Mouse (Mus musculus) heart, embryonic 16.5 days (tissue): ENCODE measurements around the gene Eif2b2. TPM values are rescaled to one million over a fixed set of nuclear protein-coding genes. Genes with fewer than 3 reads are reported as not detected.
A peak's percentile ranks its signal among the peaks of the same experiment; 100 is the strongest.

Experiments used
- ATAC-seq: fragments of 200-750 bp; cut with Nextera tagmentation; replicated peaks from 2 replicates; pipeline ENCODE4 v1.8.0; 2017; ENCODE audit warnings: moderate number of reproducible peaks; ENCODE audit not compliant: insufficient read depth, low FRiP score; ENCODE audit errors: extremely low read depth
- H3K27ac ChIP-seq: fragments of 300-500 bp; sonication (generic); 2 replicates; pipeline ENCODE4 v1.5.1; 2014; ENCODE audit warnings: mild to moderate bottlenecking, low read length, control low read depth, moderate library complexity
- H3K27me3 ChIP-seq: fragments of 300-500 bp; sonication (generic); 2 replicates; pipeline ENCODE4 v1.6.1; 2014; ENCODE audit warnings: low read length, mixed read lengths; ENCODE audit not compliant: control insufficient read depth, insufficient read depth
- H3K36me3 ChIP-seq: fragments of 300-500 bp; sonication (generic); 2 replicates; pipeline ENCODE4 v1.6.1; 2014; ENCODE audit not compliant: control insufficient read depth, insufficient read depth
- H3K4me1 ChIP-seq: fragments of 300-500 bp; sonication (generic); 2 replicates; pipeline ENCODE4 v1.6.1; 2014; ENCODE audit warnings: low read length, mixed read lengths; ENCODE audit not compliant: control insufficient read depth, insufficient read depth
- H3K4me2 ChIP-seq: fragments of 300-500 bp; sonication (generic); 2 replicates; pipeline ENCODE4 v1.6.1; 2014; ENCODE audit warnings: low read depth, mild to moderate bottlenecking, control low read depth, low read length
- H3K4me3 ChIP-seq: fragments of 300-500 bp; sonication (generic); 2 replicates; pipeline ENCODE4 v1.5.1; 2014; ENCODE audit warnings: mild to moderate bottlenecking, control low read depth, low read length
- H3K9ac ChIP-seq: fragments of 300-500 bp; sonication (generic); 2 replicates; pipeline ENCODE4 v1.6.1; 2014; ENCODE audit warnings: low read length, control low read depth
- H3K9me3 ChIP-seq: fragments of 300-500 bp; sonication (generic); replicated peaks from 2 replicates; pipeline ENCODE4 v1.6.1; 2016; ENCODE audit warnings: low read length; ENCODE audit not compliant: control insufficient read depth
- WGBS: fragments of 180-500 bp; shearing (Covaris S2); extraction: QIAGEN DNeasy Blood & Tissue Kit; methylation state at CpG from one replicate; pipeline ENCODE4 v1.1.7; 2014; 5-methylcytosine and 5-hydroxymethylcytosine counted together
- polyA plus RNA-seq: library from polyadenylated mRNA; unstranded; fragments of >200 nt; fragmentation: Nextera tagmentation; extraction: Ambion mirVana; gene quantifications from 2 replicates; pipeline ENCODE4 v1.2.1, GENCODE M21; 2015

The Eif2b2 gene
- polyA plus RNA-seq = 57.6 and 68.6 TPM in 2 replicates

- no peaks in the 10 kb centered on the region for H3K27me3 ChIP-seq
- peak within 1 kb of the TSS; percentile 78 for H3K27ac ChIP-seq
- ATAC-seq = peak; percentile 100
- no peaks in the 10 kb centered on the region for H3K9me3 ChIP-seq
- peak within 1 kb of the TSS; percentile 90 for H3K4me2 ChIP-seq
- peaks cover 16% of the 10 kb centered on the region for H3K4me1 ChIP-seq
- H3K4me3 ChIP-seq = peak within 1 kb of the TSS; percentile 94
- H3K9ac ChIP-seq = peak within 1 kb of the TSS; percentile 84
- H3K36me3 ChIP-seq = peaks cover 22% of the 10 kb centered on the region
- under 1% methylated on average over 54 of the region's 54 CpGs for WGBS
These were observed at the start of gene Eif2b2 for GRCm38 (mm10) chr12:85219236-85219904. Gene Eif2b2, plus strand, starts transcription at chr12:85219481.

GRCm38 (mm10) chr12:85169877-85170276 lies 49.4 kb upstream of the Eif2b2 start:
- WGBS = 60% methylated on average over 3 of the region's 3 CpGs
- Histone ChIP-seq H3K9ac (no peak overlapping the region), H3K27ac (no peak overlapping the region), H3K4me2 (peak overlapping the region; percentile 52), H3K27me3 (no peaks in the 10 kb centered on the region), H3K9me3 (no peaks in the 10 kb centered on the region), H3K36me3 (0 out of 2 replicates have a peak, but pooled peaks cover 2% of the 10 kb centered on the region), H3K4me3 (no peak overlapping the region), H3K4me1 (peaks cover 24% of the 10 kb centered on the region)
- no peak for ATAC-seq

- Histone ChIP-seq H3K27me3 (no peaks in the 10 kb centered on the region), H3K27ac (no peak overlapping the region), H3K9me3 (no peaks in the 10 kb centered on the region), H3K4me2 (no peak overlapping the region), H3K4me1 (peaks cover 29% of the 10 kb centered on the region), H3K9ac (no peak overlapping the region), H3K4me3 (no peak overlapping the region), H3K36me3 (0 out of 2 replicates have a peak, but pooled peaks cover 2% of the 10 kb centered on the region)
- WGBS = 72% methylated on average over 11 of the region's 11 CpGs
- peak; percentile 21; the same call in 1 of the 2 replicates for ATAC-seq
These were observed 48.9 kb upstream of the Eif2b2 start for GRCm38 (mm10) chr12:85170284-85170947.

GRCm38 (mm10) chr12:85170948-85171307 lies 48.4 kb upstream of the Eif2b2 start:
- Histone ChIP-seq H3K4me1 (peaks cover 34% of the 10 kb centered on the region), H3K9me3 (no peaks in the 10 kb centered on the region), H3K27ac (no peak overlapping the region), H3K9ac (no peak overlapping the region), H3K4me2 (no peak overlapping the region), H3K27me3 (no peaks in the 10 kb centered on the region), H3K4me3 (no peak overlapping the region), H3K36me3 (0 out of 2 replicates have a peak, but pooled peaks cover 2% of the 10 kb centered on the region)
- ATAC-seq = no peak
- 69% methylated on average over 3 of the region's 3 CpGs for WGBS

GRCm38 (mm10) chr12:85174016-85174415 lies 45.3 kb upstream of the Eif2b2 start:
- 64% methylated on average over 7 of the region's 7 CpGs for WGBS
- Histone ChIP-seq H3K4me2 (no peak overlapping the region), H3K27me3 (0 out of 2 replicates have a peak, but pooled peaks cover 3% of the 10 kb centered on the region), H3K9me3 (no peaks in the 10 kb centered on the region), H3K36me3 (no peaks in the 10 kb centered on the region), H3K4me3 (no peak overlapping the region), H3K4me1 (peaks cover 50% of the 10 kb centered on the region), H3K27ac (no peak overlapping the region), H3K9ac (no peak overlapping the region)
- no peak for ATAC-seq

- peak overlapping the region; percentile 53 for H3K9ac ChIP-seq
- H3K27me3 ChIP-seq = 0 out of 2 replicates have a peak, but pooled peaks cover 3% of the 10 kb centered on the region
- 0 out of 2 replicates have a peak, but pooled peaks have one; percentile 20 for ATAC-seq
- no peaks in the 10 kb centered on the region for H3K9me3 ChIP-seq
- 38% methylated on average over 16 of the region's 16 CpGs for WGBS
- H3K36me3 ChIP-seq = no peaks in the 10 kb centered on the region
- peak overlapping the region; percentile 53 for H3K4me3 ChIP-seq
- peaks cover 40% of the 10 kb centered on the region for H3K4me1 ChIP-seq
- peak overlapping the region; percentile 11 for H3K27ac ChIP-seq
- H3K4me2 ChIP-seq = peak overlapping the region; percentile 71
These were observed 44.1 kb upstream of the Eif2b2 start for GRCm38 (mm10) chr12:85175087-85175675.

- H3K9me3 ChIP-seq = no peaks in the 10 kb centered on the region
- peaks cover 32% of the 10 kb centered on the region for H3K4me1 ChIP-seq
- peak overlapping the region; percentile 53 for H3K4me3 ChIP-seq
- no peaks in the 10 kb centered on the region for H3K36me3 ChIP-seq
- 0 out of 2 replicates have a peak overlapping the region, but pooled peaks have one; percentile 11 for H3K27ac ChIP-seq
- 0 out of 2 replicates have a peak, but pooled peaks cover 3% of the 10 kb centered on the region for H3K27me3 ChIP-seq
- peak overlapping the region; percentile 53 for H3K9ac ChIP-seq
- H3K4me2 ChIP-seq = peak overlapping the region; percentile 71
- 16% methylated on average over 11 of the region's 11 CpGs for WGBS
- peak; percentile 65 for ATAC-seq
These were observed 43.1 kb upstream of the Eif2b2 start for GRCm38 (mm10) chr12:85175926-85176845.

- Histone ChIP-seq H3K9me3 (no peaks in the 10 kb centered on the region), H3K27me3 (0 out of 2 replicates have a peak, but pooled peaks cover 3% of the 10 kb centered on the region), H3K4me2 (peak overlapping the region; percentile 71), H3K4me3 (peak overlapping the region; percentile 53), H3K36me3 (no peaks in the 10 kb centered on the region), H3K9ac (peak overlapping the region; percentile 53), H3K27ac (no peak overlapping the region), H3K4me1 (peaks cover 39% of the 10 kb centered on the region)
- 0 out of 2 replicates have a peak, but pooled peaks have one; percentile 34 for ATAC-seq
- WGBS = 2% methylated on average over 32 of the region's 32 CpGs
These were observed 42.3 kb upstream of the Eif2b2 start for GRCm38 (mm10) chr12:85176846-85177523.
